Mouse (Mus musculus): ENCODE measurements at regions not wholly inside any gene's neighbourhood (a gene's known extent, or its start where the extent isn't known, plus 50 kb on each side); places are given as distances from the start of the nearest gene placed in this dataset.

DNA sequence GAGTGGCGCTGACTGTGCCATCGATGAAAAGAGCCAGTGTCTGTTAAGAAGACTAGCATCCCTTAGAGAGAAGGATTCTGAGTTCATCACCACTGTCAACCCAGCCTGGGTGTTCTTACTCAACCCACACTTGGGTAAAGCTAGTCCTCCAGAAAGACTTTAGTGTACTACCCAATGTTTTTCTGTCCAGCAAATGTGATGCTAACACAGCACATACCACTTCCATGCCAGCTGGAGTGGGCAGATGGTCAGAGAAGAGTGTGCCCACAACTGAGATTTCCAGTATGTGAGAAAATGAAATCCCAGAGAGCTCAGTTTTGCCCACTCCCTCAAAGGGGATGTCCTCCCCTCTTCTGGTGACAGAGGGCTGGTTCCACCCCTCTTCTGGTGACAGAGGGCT lies 295.3 kb upstream of the Irx1 start:
- TF ChIP-seq POLR2A (IDR thresholded peaks at IDR 0.05; ENCODE audit: low read depth, low read length) (no peak), CTCF (IDR thresholded peaks at IDR 0.05; ENCODE audit: borderline replicate concordance, insufficient read depth, low read length) (no peak)

Data from embryonic fibroblast, embryonic 13.5 days (primary cell).